In genomic region chr2:160916714-160917113, GRCm38 (mm10) we compare ENCODE assay signal across 24 mouse cellular contexts. TPM values are rescaled to one million over a fixed set of nuclear protein-coding genes. Genes with fewer than 3 reads are reported as not detected.
"Had no signal": no experiment of that assay in that cellular context is flagged by ENCODE, and none has a peak within 500 bp of the region (broad histone marks: within the 10 kb centered on the region; RNA-seq: fewer than 3 reads in every experiment).

No protein-coding gene starts in this region.

- H3K9me3 ChIP-seq: kidney, embryonic 15.5 days; limb, embryonic 12.5 days; limb, embryonic 15.5 days; midbrain, embryonic 12.5 days; midbrain, embryonic 15.5 days; neural tube, embryonic 12.5 days; neural tube, embryonic 15.5 days had no signal

- DNase-seq: kidney, postnatal 10 days; kidney, postnatal 36 days; layer of hippocampus, postnatal 36 days; left cerebral cortex, postnatal 4 days; liver, postnatal 0 days; right cerebral cortex, adult 18-20 months; right cerebral cortex, postnatal 14 days; right cerebral cortex, postnatal 4 days; thymus, adult 2 months; thymus, postnatal 14 days had no signal

- H3K36me3 ChIP-seq: kidney, embryonic 15.5 days; limb, embryonic 12.5 days; limb, embryonic 15.5 days; midbrain, embryonic 12.5 days; midbrain, embryonic 15.5 days; neural tube, embryonic 12.5 days; neural tube, embryonic 15.5 days had no signal

- H3K9ac ChIP-seq: kidney, embryonic 15.5 days; limb, embryonic 12.5 days; limb, embryonic 15.5 days; liver, embryonic 14.5 days; liver, postnatal 0 days; lung, embryonic 14.5 days; midbrain, embryonic 12.5 days; midbrain, embryonic 15.5 days; neural tube, embryonic 12.5 days; neural tube, embryonic 15.5 days had no signal

- ATAC-seq: liver, postnatal 0 days; lung, postnatal 0 days; midbrain, embryonic 15.5 days had no signal

- H3K4me2 ChIP-seq: kidney, embryonic 15.5 days; limb, embryonic 12.5 days; limb, embryonic 15.5 days; liver, embryonic 11.5 days; lung, embryonic 14.5 days; midbrain, embryonic 12.5 days; midbrain, embryonic 15.5 days; neural tube, embryonic 12.5 days; neural tube, embryonic 15.5 days had no signal

- H3K4me3 ChIP-seq: kidney, embryonic 15.5 days; left cerebral cortex, adult 2 months; limb, embryonic 12.5 days; limb, embryonic 15.5 days; midbrain, embryonic 12.5 days; midbrain, embryonic 15.5 days; neural tube, embryonic 12.5 days; neural tube, embryonic 15.5 days had no signal

- H3K27ac ChIP-seq: kidney, embryonic 15.5 days; left cerebral cortex, adult 2 months; liver, embryonic 14.5 days; macrophage; midbrain, embryonic 12.5 days; midbrain, embryonic 15.5 days; neural tube, embryonic 12.5 days; neural tube, embryonic 15.5 days had no signal

RNA-seq across cellular contexts. Expression of gene Emilin3, which starts 4.6 kb away (rescaled TPM):
- total RNA-seq: megakaryocyte, adult 5-6 weeks had no signal
- polyA plus RNA-seq: liver, postnatal 0 days; macrophage had no signal

RNA-seq across cellular contexts. Expression of gene Lpin3, which starts 36.2 kb away (rescaled TPM):
- total RNA-seq: megakaryocyte, adult 5-6 weeks had no signal
- polyA plus RNA-seq: macrophage had no signal
